Mouse (Mus musculus) splenic B cell, adult 2 months (primary cell): ENCODE results near the gene Amz1.

ENCODE experiments used
- DNase-seq: peaks from one replicate; pipeline ENCODE4 v3.0.0-alpha.2; 2011; ENCODE audit warnings: low read depth, low spot score
- H3K27me3 ChIP-seq: 2 replicates; pipeline ENCODE4 v1.6.1; 2012; ENCODE audit warnings: mild to moderate bottlenecking, low read length, moderate library complexity, mixed read lengths; ENCODE audit not compliant: control insufficient read depth, poor library complexity, insufficient read depth, severe bottlenecking
- H3K36me3 ChIP-seq: 2 replicates; pipeline ENCODE4 v1.6.1; 2012; ENCODE audit warnings: mild to moderate bottlenecking, low read length, moderate library complexity, mixed read lengths; ENCODE audit not compliant: control insufficient read depth, poor library complexity, insufficient read depth, severe bottlenecking

Amz1 gene

GRCm38 (mm10) chr5:140703480-140704377 lies 20.2 kb upstream of the Amz1 start:
- DNase-seq = no peak
- H3K27me3 ChIP-seq = no peaks in the 10 kb centered on the region
- H3K36me3 ChIP-seq = no peaks in the 10 kb centered on the region

- Histone ChIP-seq H3K36me3 (no peaks in the 10 kb centered on the region), H3K27me3 (no peaks in the 10 kb centered on the region)
- DNase-seq = peak; percentile 100
Observed at GRCm38 (mm10) chr5:140704378-140705251, 19.3 kb upstream of the Amz1 start, which contains the start of gene Brat1. TSS of gene Brat1 (plus strand) at chr5:140705011.

- Histone ChIP-seq H3K36me3 (no peaks in the 10 kb centered on the region), H3K27me3 (no peaks in the 10 kb centered on the region)
- DNase-seq = no peak
Observed at GRCm38 (mm10) chr5:140705501-140706171, 18.3 kb upstream of the Amz1 start.

- no peak for DNase-seq
- peaks cover 8% of the 10 kb centered on the region for H3K36me3 ChIP-seq
- H3K27me3 ChIP-seq = no peaks in the 10 kb centered on the region
Observed at GRCm38 (mm10) chr5:140710315-140710714, 13.6 kb upstream of the Amz1 start.

- DNase-seq = no peak
- no peaks in the 10 kb centered on the region for H3K27me3 ChIP-seq
- H3K36me3 ChIP-seq = peaks cover 9% of the 10 kb centered on the region
Observed at GRCm38 (mm10) chr5:140711040-140711439, 12.9 kb upstream of the Amz1 start.

GRCm38 (mm10) chr5:140720773-140721172 lies 3.2 kb upstream of the Amz1 start:
- Histone ChIP-seq H3K36me3 (peaks cover 3% of the 10 kb centered on the region), H3K27me3 (no peaks in the 10 kb centered on the region)
- DNase-seq = no peak

GRCm38 (mm10) chr5:140722121-140722520 lies 1.8 kb upstream of the Amz1 start:
- no peak for DNase-seq
- H3K36me3 ChIP-seq = peaks cover 3% of the 10 kb centered on the region
- H3K27me3 ChIP-seq = no peaks in the 10 kb centered on the region

GRCm38 (mm10) chr5:140726062-140726839 lies 2.3 kb downstream of the Amz1 start:
- DNase-seq = no peak
- Histone ChIP-seq H3K27me3 (no peaks in the 10 kb centered on the region), H3K36me3 (no peaks in the 10 kb centered on the region)

GRCm38 (mm10) chr5:140726946-140727740 lies 3.2 kb downstream of the Amz1 start:
- no peaks in the 10 kb centered on the region for H3K36me3 ChIP-seq
- DNase-seq = no peak
- H3K27me3 ChIP-seq = no peaks in the 10 kb centered on the region

GRCm38 (mm10) chr5:140731040-140731797 lies 7.3 kb downstream of the Amz1 start:
- Histone ChIP-seq H3K36me3 (no peaks in the 10 kb centered on the region), H3K27me3 (no peaks in the 10 kb centered on the region)
- DNase-seq = peak; percentile 76

- DNase-seq = peak; percentile 69
- no peaks in the 10 kb centered on the region for H3K36me3 ChIP-seq
- no peaks in the 10 kb centered on the region for H3K27me3 ChIP-seq
Observed at GRCm38 (mm10) chr5:140732195-140732594, 8.3 kb downstream of the Amz1 start.

GRCm38 (mm10) chr5:140733336-140733735 lies 9.4 kb downstream of the Amz1 start:
- Histone ChIP-seq H3K36me3 (no peaks in the 10 kb centered on the region), H3K27me3 (no peaks in the 10 kb centered on the region)
- peak; percentile 90 for DNase-seq

GRCm38 (mm10) chr5:140735297-140735696 lies 11.4 kb downstream of the Amz1 start:
- H3K27me3 ChIP-seq = no peaks in the 10 kb centered on the region
- DNase-seq = peak; percentile 92
- H3K36me3 ChIP-seq = no peaks in the 10 kb centered on the region
